Mouse (Mus musculus) inflammation-experienced regulatory T-cells, adult 6 months (primary cell): ENCODE results near the gene Ube4a. TPM values are rescaled to one million over a fixed set of nuclear protein-coding genes. Genes with fewer than 3 reads are reported as not detected.

ENCODE experiments used
- ATAC-seq: one replicate; pipeline ENCODE4 v1.8.0; 2017
- polyA plus RNA-seq, 3 experiments: library from polyadenylated mRNA; unstranded; fragments of 100-300 nt; shearing (Covaris generic); gene quantifications; one replicate each; pipeline ENCODE4 v1.2.1; 2017

Ube4a gene
- polyA plus RNA-seq, 3 experiments from 2014 or later, result 25.5 to 40.2 (median 34.4) TPM

DNA sequence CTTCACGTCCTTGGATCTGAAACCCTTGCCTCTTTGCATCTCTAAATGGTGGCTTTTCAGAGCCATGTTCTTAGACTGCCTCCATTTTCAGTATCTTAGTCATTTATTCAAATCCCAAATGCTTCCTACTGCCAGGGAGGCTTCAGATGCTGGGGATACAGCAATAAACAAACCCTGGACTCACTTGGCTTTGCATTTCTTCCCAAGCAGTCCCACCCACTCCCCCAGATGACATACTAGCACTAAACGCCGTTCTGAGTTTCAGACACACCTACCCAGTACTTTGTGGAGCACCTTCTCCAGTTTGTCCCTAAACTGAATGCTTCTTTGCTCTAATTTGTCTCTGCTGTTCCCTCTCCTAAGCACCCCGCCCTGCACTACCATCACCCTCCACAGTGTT, 68.4 kb downstream of the Ube4a start:
- ATAC-seq, result no peak

DNA sequence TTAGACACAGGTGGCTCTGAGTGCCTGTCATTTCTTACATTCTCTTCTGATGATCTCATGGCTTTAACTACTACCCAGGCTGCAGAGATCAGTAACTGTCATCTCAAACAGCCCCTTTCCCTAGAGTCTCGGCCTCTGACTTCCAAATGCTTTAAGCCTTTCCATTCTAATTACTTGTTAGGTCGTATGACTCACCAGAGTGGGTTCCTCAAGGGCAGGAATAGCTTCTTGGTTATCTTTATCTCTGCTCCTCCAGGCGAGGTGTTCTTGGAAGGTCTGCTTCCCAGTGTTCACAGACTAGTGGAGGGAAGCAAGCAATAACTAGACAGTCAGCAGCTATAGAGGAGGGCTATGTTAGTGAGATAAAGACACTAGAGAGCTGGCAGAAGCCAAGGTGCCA, 72.7 kb downstream of the Ube4a start:
- ATAC-seq, result no peak

DNA sequence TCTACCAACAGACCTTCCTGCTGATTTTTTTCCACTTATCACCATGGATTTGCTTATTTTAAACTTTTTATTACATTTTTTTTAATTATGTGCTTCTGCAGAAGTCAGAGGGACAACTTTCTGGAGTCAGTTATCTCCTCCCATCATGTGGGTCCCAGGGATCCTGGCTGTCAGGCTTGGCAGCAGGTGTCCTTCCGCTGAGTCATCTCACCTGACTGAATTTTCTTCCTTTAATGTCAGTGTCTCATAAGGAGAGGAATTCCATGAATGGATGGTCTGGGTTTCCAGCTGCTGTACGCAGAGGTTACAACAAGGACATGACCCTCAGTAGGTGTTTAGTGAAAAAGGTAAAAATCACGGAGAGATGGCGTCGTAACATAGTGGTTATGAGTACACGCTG, 74.2 kb downstream of the Ube4a start:
- no peak for ATAC-seq

DNA sequence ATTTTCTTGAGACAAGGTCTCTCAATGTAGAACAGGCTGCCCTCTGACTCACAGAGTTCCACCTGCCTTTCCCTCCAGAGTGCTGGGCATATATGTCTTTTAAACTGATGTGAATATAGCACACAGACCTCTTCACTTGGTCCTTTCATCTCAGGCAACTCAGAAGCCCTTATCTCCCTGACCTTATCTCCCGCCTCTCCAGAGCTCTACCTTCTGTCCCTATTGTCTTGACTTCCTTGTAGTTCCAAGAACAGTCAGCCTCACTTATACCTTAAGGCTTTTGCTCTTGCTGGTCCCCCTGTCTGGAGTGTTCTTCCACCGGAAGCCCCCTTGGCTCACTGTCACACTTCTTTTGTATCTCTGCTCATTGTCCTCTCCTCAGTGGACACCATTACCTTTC, 75.3 kb downstream of the Ube4a start:
- ATAC-seq, result no peak

DNA sequence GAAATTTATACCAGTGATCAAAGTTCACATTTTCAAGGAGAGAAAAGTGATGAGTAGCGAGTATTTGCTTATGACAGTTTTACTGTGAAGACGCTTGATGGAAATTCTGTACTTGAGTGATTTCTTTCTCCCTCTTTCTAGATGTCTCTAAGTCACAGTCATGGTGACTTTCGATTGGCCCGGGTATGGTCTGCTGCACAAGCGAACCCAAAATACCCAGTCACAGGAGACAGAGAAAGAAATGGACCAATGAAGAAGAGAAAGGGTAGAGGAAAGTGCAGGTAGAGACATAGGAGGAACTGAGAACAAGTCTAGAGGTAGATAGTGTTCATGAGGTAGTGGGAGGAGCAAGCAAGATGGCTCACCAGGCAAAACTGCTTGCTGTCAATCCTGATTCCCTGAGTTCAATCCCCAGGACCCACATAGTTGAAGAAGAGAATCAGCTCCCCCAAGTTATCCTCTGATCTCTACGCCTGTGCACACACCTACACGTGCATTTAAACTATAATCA, 77.2 kb downstream of the Ube4a start:
- ATAC-seq, result no peak

DNA sequence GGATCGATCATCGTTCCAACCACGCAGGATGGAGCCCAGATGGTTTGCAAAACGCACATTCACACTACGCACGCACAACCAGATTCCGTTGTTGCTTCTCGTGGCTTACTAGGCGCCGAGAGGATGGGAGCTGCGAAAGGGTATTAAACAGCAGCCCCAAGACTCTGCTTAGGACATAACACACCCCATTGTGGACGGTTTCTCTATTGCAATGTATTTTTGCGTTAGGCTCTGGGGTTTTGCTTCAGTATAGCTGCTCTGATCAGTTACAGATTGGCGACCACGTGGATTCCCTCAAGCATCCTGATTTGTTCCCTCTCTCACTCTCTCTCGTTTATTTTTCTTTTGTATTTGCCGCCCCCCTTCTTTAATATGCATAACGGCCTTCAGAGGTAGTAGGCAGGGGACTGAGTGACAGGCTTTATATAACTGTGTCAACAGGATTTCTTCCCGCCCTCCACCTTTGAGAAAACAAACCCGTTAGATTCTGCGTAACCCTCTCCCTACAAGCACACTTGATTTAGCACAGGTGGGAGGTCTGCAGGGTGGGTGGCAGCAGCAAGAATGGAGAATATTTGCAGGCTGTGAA, 82.3 kb downstream of the Ube4a start:
- ATAC-seq, result peak; percentile 15

DNA sequence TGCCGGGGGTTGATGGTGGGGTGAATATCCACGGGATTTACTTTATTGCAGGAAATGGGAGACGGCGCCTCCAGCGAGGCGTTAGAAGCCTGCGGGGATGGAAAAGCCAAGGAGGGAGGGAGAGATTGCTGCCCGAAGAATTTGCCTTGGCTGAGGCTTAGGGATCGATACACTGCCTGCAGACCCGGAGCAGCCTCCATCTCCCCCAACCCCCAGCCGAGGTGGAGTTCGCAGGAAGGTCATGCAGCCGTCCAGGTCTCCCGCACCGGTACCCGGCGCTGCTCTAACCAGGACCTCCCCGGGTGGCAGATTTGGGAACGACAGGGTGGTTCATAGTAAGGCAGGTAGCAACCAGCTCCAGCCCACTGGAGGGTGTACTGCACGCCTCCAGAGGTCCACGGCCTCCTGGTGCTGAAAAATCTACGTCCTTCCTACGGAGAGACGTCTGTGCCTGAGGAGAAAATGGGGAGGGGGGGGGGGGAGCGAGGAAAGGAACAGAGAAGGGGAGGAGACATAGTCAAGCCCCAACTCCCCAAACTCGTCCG, 82.9 kb downstream of the Ube4a start:
- ATAC-seq, result peak; percentile 36

DNA sequence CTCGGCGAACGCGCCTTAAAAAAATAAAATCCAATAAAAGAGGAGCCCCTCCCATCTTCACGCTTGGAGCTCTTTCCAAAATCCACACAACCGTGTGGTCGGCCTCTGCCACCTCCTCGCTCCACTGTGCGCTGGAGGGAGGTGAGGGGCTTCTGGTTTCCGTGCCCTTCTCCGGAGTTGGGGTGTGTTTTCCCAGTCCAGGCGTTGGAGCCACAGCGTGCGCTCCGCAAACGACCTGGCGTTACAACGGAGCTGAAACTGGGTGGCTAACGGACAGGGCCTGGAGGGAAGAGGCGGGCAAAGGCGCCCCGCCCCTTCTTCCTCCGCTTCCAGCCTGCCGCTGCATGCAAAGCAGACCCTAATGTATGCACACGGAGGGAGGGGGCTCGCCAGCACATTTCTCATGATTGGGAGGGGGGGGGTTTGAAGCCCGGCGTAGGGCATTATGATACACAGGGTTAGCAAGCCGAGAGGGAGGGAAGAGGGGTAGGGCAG, 83.4 kb downstream of the Ube4a start:
- no peak for ATAC-seq

DNA sequence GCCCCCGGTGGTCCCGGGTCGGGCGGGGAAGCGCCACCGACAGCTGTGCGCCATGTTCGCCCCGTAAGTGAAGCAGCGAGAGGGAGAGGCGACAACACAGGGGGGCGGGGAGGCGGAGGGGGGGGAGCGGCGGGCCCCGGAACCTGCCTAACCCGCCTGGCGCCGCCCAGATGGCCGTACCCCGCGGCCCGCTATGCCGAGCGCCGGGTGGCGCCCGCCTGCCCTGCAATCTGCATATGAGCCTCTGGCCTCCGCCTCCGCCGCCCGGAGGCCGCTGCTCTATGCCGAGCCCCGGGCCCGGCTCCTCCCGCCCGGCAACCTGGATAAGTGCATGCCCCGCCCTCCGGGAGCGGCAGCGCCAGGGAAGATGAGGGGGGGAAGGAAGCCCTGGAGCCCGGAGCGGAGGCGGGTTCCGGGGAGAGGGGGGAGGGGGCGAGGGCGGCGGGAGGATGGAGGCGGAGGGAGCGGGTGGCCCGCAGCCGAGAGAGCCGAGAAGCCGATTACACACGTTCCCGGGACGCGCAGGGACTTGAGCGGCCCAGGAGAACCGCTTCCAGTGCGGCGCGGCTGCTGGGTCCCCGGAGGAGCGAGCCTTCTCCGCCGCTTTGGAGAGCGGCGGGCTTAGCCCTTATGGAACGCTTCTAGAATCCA, 84.1 kb downstream of the Ube4a start, which contains the start of gene Kmt2a:
Gene Kmt2a, minus strand, starts transcription at position 76 of the 651 bp plus-strand sequence.
- peak; percentile 76 for ATAC-seq

DNA sequence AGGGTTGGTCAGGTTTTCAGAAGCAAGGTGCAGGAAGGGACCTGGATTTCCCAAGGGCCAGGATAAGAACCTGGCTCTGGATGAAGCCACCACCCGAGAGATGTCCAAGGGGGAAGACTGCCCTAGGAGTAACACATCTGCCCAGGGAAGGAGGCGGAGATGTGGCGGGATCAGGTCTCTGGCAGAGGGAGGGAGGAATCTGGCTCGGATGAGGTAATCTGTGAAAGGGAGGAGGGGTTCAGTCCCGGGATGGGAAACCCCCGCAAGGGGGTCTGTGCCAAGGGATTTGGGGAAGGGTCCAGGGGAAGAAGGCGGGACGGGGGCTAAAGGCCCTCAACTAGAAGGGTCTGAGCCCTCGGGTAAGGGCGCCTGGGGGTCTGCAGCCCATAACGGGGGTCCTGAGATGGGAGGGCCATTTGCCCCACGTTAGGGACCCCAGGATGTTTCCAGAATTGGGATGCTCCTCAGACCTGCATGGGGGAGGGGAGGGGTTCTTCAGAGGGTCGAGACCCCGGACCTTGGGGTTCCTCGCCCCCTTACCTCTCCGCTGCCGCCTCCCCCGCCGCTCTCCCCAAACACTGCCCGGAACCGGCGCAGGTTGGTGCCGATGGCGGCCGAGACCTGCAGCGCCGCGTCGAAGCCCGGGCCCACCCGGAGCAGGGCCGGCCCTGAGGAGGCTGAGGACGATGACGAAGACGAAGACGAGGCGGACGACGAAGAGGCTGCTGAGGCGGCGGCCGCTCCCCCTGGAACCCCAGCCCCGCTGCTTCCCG, 84.9 kb downstream of the Ube4a start:
- no peak for ATAC-seq

DNA sequence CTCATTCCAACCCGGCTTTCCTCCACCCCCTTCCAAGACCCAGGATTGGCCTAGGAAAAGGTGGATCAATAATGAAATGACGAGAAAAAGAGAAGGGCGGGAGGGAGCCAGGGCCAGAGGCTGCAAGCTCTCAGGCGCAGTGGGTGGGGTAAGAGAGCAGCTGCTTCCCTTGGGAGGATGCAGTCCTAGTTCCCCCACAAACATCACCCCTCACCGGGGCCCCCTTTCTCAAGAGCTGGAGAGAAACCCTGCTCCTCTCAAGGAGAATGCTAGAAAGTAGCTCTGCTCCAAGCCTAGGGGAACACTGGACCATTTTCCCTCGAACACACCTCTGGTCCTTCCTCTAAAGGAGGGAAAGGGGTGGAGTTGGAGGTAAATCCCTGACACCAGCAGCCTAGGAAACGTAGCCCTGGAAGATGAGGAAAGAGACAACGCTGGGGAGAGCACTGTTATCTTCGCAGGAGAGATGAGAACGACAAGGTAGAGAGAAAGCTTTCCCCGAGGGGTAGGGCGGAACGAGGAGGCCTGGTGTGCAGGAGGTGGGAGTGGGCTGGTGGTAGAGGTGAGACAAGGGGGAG, 85.6 kb downstream of the Ube4a start:
- no peak for ATAC-seq

DNA sequence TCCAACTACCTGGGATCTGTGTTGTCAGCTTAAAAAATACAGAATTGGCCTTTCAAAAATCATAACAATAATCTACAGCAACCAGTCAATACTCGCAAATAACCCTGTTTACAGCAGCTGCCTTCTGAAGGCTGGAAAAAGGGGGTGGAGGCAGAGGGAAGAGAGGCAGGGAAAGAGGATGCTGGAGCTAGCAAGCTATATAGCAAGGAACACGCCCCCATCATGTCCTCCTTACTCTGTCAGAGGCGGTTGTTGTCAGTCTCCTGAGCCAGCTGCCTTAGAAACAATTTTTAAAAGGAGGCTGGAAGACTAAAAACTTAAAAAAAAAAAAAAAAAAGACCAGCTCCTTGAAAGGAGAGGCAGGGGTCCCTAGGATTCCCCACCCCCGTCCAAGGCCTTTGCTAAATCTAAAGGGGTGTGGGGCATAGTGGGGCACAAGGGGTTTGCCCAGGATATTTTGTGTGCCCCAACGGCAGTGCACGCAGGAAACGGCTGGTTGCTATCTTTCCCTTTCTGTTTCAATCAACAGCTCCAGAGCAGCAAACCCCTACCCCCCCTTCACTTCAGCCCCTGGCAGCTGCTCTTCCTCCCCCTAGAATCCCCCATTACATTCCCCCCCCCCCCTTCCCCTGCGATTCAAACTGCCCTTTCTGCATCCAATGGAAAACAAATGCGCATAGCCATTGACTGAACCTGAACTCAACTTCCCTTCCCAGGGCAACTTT, 86.5 kb downstream of the Ube4a start:
- ATAC-seq, result peak; percentile 38

DNA sequence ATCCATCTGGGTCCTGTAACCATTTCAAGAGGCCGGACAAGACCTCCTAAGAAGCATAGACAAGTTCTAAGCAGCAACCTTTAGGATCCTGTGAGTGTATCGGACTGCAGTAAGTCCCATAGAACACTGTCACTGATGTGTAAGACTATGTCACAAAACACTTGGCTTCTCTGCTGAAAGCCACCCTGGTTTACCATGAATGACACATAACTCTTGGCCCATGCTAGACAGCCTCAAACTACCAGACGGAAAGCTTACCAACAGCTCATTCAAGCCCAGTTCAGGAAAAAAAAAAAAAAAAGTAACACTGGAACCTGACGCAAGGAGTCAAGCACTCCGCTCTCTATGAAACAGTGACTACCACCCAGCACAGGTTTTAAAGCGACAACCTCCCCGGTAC, 87.7 kb downstream of the Ube4a start:
- ATAC-seq, result no peak

DNA sequence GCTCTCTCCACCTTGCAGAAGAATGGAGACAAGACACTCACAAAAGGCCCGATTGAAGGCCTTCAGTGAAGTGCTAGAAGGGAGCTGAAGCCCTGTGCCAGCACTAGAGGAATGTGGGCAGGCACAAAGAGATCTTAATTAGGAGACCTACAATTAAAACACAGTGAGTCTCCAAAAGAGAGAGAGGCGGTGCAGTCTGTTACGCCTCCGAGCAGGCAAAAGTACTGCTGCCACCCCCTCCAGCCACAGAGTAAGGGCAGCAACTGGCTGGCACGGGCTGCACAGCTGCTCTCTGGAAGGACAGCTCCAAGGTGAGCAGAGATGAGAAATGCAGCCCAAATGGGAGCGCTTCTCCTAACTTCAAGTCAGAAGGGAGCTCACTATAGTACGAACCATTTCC, 89.9 kb downstream of the Ube4a start:
- ATAC-seq, result no peak

DNA sequence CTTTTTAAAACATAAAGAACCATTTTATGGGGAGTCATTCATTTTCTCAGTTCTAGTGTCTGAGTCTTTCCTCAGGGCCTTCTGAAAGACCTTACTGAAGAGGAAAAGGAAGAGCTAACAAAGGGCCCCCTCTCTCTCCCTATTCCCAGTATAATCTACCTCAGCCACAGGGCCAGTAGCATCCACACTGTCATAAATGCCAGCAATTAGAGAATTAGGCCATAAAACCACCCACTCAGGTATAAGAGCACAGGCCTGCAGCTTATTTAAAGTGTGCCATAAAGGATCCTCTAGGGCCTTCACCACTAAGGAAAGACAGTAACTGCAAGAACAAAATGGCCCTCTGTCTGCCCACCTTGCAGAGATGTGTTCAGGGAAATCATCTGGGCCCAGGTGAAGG, 91.2 kb downstream of the Ube4a start:
- no peak for ATAC-seq

DNA sequence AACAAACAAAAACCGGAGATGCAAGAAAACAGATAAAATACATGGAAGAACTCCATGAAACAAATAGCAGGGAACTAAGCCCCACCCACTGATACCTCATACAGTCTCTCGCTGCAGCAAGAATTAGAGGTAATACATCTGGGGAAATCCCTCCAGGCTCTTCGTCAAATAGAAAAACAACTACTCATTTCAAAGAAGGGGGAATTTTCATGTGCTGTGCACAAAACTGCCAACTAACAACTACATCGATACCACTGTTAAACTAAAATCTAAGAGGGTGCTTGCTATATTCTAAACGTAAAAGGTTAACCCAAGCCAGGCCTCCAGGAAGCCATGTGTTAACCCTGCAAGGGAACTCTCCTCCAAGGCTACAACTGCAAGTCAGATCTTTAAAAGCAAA, 91.7 kb downstream of the Ube4a start:
- peak; percentile 84 for ATAC-seq

Other genes starting within 250 kb of the Ube4a start
- gene Phldb1, start 230.4 kb downstream of the Ube4a start, polyA plus RNA-seq, result under 1 TPM; 0.41 to 0.92 (median 0.58) TPM
- 100 to 1,000 TPM in 1 of 3 experiments, 10 to 100 TPM in 2; 64.6 to 101 (median 67.3) TPM for gene Arcn1, start 197.8 kb downstream of the Ube4a start, polyA plus RNA-seq
- 10 to 100 TPM; 43.4 to 67.5 (median 47.3) TPM for gene Ift46, start 197.7 kb downstream of the Ube4a start, polyA plus RNA-seq
- gene Tmem25, start 166.3 kb downstream of the Ube4a start, polyA plus RNA-seq, result under 1 TPM; 0.13 to 0.65 (median 0.46) TPM
- not detected for gene Ttc36, start 162.5 kb downstream of the Ube4a start, polyA plus RNA-seq
- 10 to 100 TPM; 17.8 to 38.5 (median 32.9) TPM for gene Kmt2a, start 84.3 kb downstream of the Ube4a start, polyA plus RNA-seq
- 100 to 1,000 TPM; 468 to 593 (median 553) TPM for gene Atp5l, start 44.9 kb downstream of the Ube4a start, polyA plus RNA-seq
- 1,000 to 10,000 TPM; 1,536 to 1,970 (median 1,828) TPM for gene Cd3g, start 14.8 kb upstream of the Ube4a start, polyA plus RNA-seq
- gene Cd3d, start 16.2 kb upstream of the Ube4a start, polyA plus RNA-seq, result 1,000 to 10,000 TPM in 1 of 3 experiments, 100 to 1,000 TPM in 2; 684 to 1,006 (median 966) TPM
- 1,000 to 10,000 TPM in 2 of 3 experiments, 100 to 1,000 TPM in 1; 995 to 1,814 (median 1,394) TPM for gene Cd3e, start 44.0 kb upstream of the Ube4a start, polyA plus RNA-seq
- not detected for gene Mpzl2, start 74.2 kb upstream of the Ube4a start, polyA plus RNA-seq
- 10 to 100 TPM in 2 of 3 experiments, 1 to 10 TPM in 1; 9.1 to 12.0 (median 10.2) TPM for gene Mpzl3, start 89.6 kb upstream of the Ube4a start, polyA plus RNA-seq
- gene Jaml, start 113.6 kb upstream of the Ube4a start, polyA plus RNA-seq, result 10 to 100 TPM in 1 of 3 experiments, 1 to 10 TPM in 2; 2.6 to 11.2 (median 6.3) TPM
- under 1 TPM in 2 of 3 experiments, not detected in 1; 0.09 to 0.60 TPM for gene Scn2b, start 152.2 kb upstream of the Ube4a start, polyA plus RNA-seq
- gene Scn4b, start 172.8 kb upstream of the Ube4a start, polyA plus RNA-seq, result not detected
- 1 to 10 TPM; 2.7 to 4.2 (median 4.1) TPM for gene BC049352, start 216.4 kb upstream of the Ube4a start, polyA plus RNA-seq
- not detected for gene Tmprss4, start 238.5 kb upstream of the Ube4a start, polyA plus RNA-seq